Mouse (Mus musculus) heart, embryonic 15.5 days (tissue): Measurements from ENCODE around the gene Inka1. TPM values are rescaled to one million over a fixed set of nuclear protein-coding genes. Genes with fewer than 3 reads are reported as not detected.

Experiments
- ATAC-seq: fragments of 200-750 bp; cut with Nextera tagmentation; replicated peaks from 2 replicates; pipeline ENCODE4 v1.8.0; 2017; ENCODE audit warnings: low read depth, moderate TSS enrichment; ENCODE audit not compliant: insufficient number of reproducible peaks, insufficient read depth, low FRiP score
- H3K27ac ChIP-seq: fragments of 300-500 bp; sonication (generic); 2 replicates; pipeline ENCODE4 v1.5.1; 2015; ENCODE audit warnings: mild to moderate bottlenecking, inconsistent platforms
- H3K27me3 ChIP-seq: fragments of 300-500 bp; sonication (generic); 2 replicates; pipeline ENCODE4 v1.6.1; 2015; ENCODE audit warnings: inconsistent platforms
- H3K36me3 ChIP-seq: fragments of 300-500 bp; sonication (generic); 2 replicates; pipeline ENCODE4 v1.6.1; 2015; ENCODE audit warnings: mild to moderate bottlenecking, inconsistent platforms
- H3K4me1 ChIP-seq: fragments of 300-500 bp; sonication (generic); replicated peaks from 2 replicates; pipeline ENCODE4 v1.6.1; 2015; ENCODE audit warnings: inconsistent platforms
- H3K4me2 ChIP-seq: fragments of 300-500 bp; sonication (generic); 2 replicates; pipeline ENCODE4 v1.6.1; 2015; ENCODE audit warnings: inconsistent platforms, mild to moderate bottlenecking, moderate library complexity
- H3K4me3 ChIP-seq: fragments of 300-500 bp; sonication (generic); 2 replicates; pipeline ENCODE4 v1.5.1; 2015; ENCODE audit warnings: mild to moderate bottlenecking, inconsistent platforms
- H3K9ac ChIP-seq: fragments of 300-500 bp; sonication (generic); 2 replicates; pipeline ENCODE4 v1.6.1; 2015; ENCODE audit warnings: mild to moderate bottlenecking, inconsistent platforms
- H3K9me3 ChIP-seq: fragments of 300-500 bp; sonication (generic); replicated peaks from 2 replicates; pipeline ENCODE4 v1.6.1; 2016; ENCODE audit warnings: inconsistent platforms
- WGBS: fragments of 180-500 bp; shearing (Covaris S2); methylation state at CpG from one replicate; pipeline ENCODE4 v1.1.7; 2015; ENCODE audit warnings: mixed read lengths; 5-methylcytosine and 5-hydroxymethylcytosine counted together
- polyA plus RNA-seq: library from polyadenylated mRNA; unstranded; fragments of >200 nt; fragmentation: Nextera tagmentation; extraction: Ambion mirVana; gene quantifications from 2 replicates; pipeline ENCODE4 v1.2.1, GENCODE M21; 2015

Inka1 gene
- polyA plus RNA-seq, 1 experiment from 2014 or later = 35.7 TPM

DNA sequence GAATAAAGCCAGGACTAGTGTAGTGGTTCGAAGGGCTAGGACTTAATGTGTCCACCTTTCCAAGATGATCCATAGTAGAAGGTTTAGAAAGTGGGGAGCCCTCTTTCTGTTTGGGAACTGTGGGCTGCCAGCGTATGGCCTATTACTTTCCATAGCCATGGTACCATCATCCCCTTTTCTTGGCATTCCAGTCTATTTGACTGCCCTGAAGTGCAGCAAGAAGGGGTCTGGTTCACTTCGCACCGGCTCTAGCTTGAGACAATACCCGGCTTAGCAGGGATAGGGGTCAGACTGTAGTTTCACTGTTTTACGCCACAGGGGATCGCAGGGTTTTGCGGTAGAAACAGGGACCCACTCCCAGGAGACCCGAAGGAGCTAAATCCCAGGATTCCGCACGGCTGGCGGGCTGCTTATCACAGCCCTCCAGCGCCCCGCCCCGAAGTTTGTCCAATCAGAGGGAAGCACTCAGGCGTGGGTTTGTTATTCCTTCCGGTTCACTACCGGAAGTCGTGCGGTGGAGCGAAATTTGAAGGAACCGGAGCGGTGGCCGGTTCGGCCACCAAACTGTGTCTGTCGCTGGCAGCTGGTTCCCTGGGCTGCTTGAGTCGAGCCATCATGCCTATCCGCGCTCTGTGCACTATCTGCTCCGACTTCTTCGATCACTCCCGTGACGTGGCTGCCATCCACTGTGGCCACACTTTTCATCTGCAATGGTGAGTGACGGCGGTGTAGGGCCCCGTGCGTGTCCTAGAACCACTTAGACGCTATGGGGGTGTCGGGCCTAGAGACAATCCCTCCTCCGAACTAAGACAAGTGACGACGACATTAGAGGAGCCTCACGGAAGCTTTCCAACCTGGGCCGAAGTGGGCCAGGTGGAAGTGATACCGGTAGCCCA, 35.0 kb downstream of the Inka1 start:
- H3K4me3 ChIP-seq = peak overlapping the region; percentile 74
- no peaks in the 10 kb centered on the region for H3K27me3 ChIP-seq
- H3K4me2 ChIP-seq = peak overlapping the region; percentile 74
- peak; percentile 87 for ATAC-seq
- peaks cover 15% of the 10 kb centered on the region for H3K4me1 ChIP-seq
- H3K36me3 ChIP-seq = no peaks in the 10 kb centered on the region
- peak overlapping the region; percentile 65 for H3K9ac ChIP-seq
- H3K27ac ChIP-seq = peak overlapping the region; percentile 62
- no peaks in the 10 kb centered on the region for H3K9me3 ChIP-seq
- 16% methylated on average over 45 of the region's 45 CpGs for WGBS

DNA sequence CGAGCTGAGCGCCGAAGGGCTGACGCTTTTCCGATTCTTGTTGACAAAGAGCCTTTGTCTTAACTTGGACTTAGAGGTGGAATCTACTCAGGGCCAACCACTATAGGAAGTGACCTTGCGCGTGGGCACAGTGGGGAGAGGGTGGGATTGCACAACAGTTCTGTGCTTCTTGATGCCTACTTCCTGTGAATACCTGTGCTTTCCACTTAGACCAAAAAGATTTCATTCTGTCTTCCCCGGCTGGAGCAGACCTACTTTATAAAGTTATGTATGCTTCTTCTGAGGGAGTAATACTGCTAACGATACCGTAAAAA, 35.8 kb downstream of the Inka1 start, which contains the start of gene Traip:
TSS of gene Traip (plus strand) at position 215 of the 314 bp plus-strand sequence.
- 93% methylated on average over 10 of the region's 10 CpGs for WGBS
- no peak for ATAC-seq
- Histone ChIP-seq H3K4me2 (peak within 1 kb of the TSS; percentile 74), H3K36me3 (no peaks in the 10 kb centered on the region), H3K27ac (peak within 1 kb of the TSS; percentile 62), H3K9ac (peak within 1 kb of the TSS; percentile 65), H3K9me3 (no peaks in the 10 kb centered on the region), H3K27me3 (no peaks in the 10 kb centered on the region), H3K4me3 (peak within 1 kb of the TSS; percentile 74), H3K4me1 (peaks cover 15% of the 10 kb centered on the region)

DNA sequence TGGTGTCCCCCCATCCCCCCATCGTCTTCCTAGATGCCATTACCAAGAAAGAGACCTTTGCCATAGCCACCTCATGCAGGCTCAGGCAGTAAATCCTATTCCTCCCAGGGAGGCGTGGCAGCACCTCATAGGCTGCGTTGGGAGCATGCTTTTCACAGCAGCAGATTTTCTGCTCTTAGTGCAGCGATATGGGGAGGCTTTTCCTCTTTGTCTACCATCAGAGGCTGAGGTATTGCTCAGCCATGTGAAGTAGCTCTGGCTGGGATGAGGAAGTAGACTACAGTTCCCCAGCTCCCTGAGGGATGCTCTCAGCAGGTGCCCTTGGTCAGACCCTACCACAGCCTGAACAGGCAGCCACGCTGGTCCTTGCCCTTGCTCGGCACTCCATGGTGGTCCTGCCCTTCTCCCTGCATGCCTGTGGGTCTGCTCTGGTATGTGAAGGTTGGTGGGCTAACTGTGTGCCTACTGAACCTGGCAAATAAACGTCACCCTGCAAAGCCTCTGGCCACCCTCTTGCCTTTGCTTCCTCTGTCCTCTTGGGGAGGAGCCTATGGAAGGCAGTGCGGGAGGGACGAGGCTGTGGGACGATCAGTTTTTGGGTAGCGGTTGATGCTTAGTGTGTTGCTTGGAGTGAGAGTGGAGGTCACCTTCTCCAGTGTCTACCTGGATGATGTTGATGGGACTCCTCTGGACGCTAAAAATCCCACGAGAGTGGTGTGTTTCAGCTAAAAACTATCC, 36.3 kb downstream of the Inka1 start:
- 78% methylated on average over 13 of the region's 13 CpGs for WGBS
- ATAC-seq = no peak

DNA sequence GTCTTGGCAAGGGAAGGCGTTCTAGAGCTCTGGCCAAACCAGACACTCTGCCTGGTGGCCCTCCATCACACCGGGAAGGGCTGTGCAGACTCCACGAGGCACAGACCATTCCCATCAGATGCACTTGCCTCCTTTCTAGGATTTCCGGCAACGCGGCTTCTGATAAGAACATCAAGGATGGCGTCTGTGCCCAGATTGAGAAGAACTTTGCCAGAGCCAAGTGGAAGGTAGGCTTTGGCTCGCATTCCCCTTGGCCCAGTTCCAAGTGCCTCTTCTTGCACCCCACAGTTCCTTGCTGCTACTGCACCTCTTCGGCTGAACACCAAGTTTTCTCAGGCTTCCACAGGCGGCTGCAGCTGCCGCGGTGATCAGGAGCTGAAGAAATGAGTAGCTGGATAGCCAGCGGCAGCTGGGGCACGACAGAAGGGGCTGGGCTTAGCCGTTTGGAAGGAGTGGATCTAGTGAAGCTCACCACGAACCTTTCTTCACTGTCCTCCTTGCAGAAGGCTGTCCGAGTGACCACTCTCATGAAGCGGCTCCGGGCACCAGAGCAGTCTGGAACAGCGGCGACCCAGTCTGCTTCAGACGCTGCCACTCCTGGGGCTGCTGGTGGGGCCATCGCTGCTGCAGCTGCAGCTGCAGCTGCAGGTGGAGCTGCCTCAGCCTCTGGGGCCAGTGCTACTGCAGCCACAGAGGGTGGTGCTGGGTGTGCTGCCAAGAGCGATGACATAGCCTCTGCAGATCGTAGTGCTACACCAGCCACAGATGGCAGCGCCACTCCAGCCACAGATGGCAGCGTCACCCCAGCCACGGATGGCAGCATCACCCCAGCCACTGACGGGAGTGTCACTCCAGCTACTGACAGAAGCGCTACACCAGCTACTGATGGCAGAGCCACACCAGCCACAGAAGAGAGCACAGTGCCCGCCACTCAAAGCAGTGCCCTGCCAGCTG, 38.2 kb downstream of the Inka1 start:
- Histone ChIP-seq H3K36me3 (no peaks in the 10 kb centered on the region), H3K4me2 (no peak overlapping the region), H3K9me3 (no peaks in the 10 kb centered on the region), H3K4me1 (peaks cover 15% of the 10 kb centered on the region), H3K9ac (no peak overlapping the region), H3K4me3 (no peak overlapping the region), H3K27me3 (no peaks in the 10 kb centered on the region), H3K27ac (no peak overlapping the region)
- ATAC-seq = no peak
- WGBS = 79% methylated on average over 31 of the region's 31 CpGs

More for the DNA sequence above, 36.3 kb downstream of the Inka1 start:
- Histone ChIP-seq H3K27ac (no peak overlapping the region), H3K4me1 (peaks cover 15% of the 10 kb centered on the region), H3K9me3 (no peaks in the 10 kb centered on the region), H3K4me2 (no peak overlapping the region), H3K36me3 (no peaks in the 10 kb centered on the region), H3K27me3 (no peaks in the 10 kb centered on the region), H3K4me3 (no peak overlapping the region), H3K9ac (no peak overlapping the region)

DNA sequence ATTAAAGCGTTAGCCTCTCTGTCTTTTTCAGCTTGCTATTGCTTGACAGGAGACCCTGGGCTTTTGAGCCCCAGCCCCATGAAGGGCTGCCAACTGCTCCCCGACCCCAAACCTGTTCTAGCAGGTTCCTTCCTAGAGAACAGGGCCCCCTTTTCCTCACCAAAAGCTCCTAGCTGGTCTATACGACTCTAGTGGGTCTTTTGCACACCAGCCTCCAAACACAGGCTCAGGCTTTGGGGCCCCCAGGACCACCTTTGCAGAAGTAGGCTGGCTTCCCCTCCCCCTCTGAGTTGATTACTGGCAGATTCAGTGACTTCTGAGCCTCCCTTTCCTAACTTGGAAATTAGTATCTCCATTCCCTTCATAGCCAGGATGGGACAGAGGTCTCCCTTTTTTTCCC, 48.8 kb downstream of the Inka1 start:
- H3K36me3 ChIP-seq = no peaks in the 10 kb centered on the region
- peaks cover 61% of the 10 kb centered on the region for H3K27me3 ChIP-seq
- H3K9me3 ChIP-seq = no peaks in the 10 kb centered on the region
- WGBS = 25% methylated on average over 3 of the region's 3 CpGs
- no peak overlapping the region for H3K27ac ChIP-seq
- H3K9ac ChIP-seq = no peak overlapping the region
- H3K4me2 ChIP-seq = peak overlapping the region; percentile 88; the same call in 1 of the 2 replicates
- no peak overlapping the region for H3K4me3 ChIP-seq
- no peak for ATAC-seq
- H3K4me1 ChIP-seq = peaks cover 13% of the 10 kb centered on the region

DNA sequence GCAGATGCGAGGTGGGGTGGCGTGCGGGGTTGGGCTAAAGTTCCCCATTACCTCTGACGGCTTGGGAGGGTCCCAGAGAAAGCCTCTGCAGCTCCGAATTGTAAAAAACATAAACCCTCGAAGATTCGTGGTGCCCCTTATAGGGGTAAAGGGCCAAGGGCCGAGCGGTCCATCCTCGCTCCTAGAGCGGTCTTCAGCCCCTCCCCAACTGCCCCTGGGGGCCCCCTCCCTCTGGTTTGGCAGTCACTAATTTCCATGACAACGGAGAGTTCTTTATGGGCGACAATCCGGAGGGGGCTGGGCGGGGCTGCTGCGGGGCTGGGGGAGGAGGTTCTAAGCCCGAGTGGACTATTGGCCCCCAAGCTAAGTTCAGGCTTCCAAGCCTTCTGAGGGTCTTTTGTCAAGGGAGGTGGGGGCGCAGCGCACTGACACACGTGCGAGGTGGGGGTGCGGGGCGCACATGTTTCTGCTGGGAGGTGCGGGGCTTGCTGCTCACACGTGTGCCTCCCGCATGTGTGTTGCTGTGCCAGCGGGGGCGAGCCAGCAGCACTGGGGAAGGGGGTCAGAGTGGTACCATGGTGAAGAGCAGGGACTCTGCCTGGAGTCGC, 49.4 kb downstream of the Inka1 start:
- Histone ChIP-seq H3K4me3 (peak overlapping the region; percentile 50), H3K9me3 (no peaks in the 10 kb centered on the region), H3K36me3 (no peaks in the 10 kb centered on the region), H3K4me2 (peak overlapping the region; percentile 88), H3K4me1 (peaks cover 13% of the 10 kb centered on the region), H3K27me3 (peaks cover 61% of the 10 kb centered on the region), H3K27ac (no peak overlapping the region), H3K9ac (peak overlapping the region; percentile 34)
- 3% methylated on average over 29 of the region's 29 CpGs for whole genome bisulfite sequencing
- ATAC-seq = peak; percentile 15; the same call in 1 of the 2 replicates

DNA sequence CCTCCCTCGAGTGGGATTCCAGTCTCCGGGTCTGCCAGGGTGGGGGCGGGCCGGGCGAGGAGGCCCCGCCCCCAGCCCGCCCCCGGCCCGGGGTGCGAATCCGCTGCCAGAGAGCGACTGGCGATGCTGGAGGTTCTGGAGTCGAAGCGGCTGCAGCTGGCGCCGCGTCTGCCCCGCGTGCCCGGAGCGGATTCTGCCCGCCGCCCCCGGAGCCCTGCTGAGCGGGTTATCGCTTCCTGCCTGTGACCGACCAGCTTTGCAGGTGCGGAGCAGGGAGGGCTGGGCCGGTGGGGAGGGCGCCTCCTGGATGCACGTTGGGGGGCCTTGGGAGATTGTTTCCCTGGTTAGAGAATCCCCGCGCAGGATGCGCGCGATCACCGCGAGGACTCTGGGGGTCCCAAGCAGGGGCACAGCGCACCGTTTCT, 49.9 kb downstream of the Inka1 start:
- H3K4me2 ChIP-seq = peak overlapping the region; percentile 88
- H3K9ac ChIP-seq = peak overlapping the region; percentile 34
- H3K27ac ChIP-seq = no peak overlapping the region
- peaks cover 13% of the 10 kb centered on the region for H3K4me1 ChIP-seq
- H3K4me3 ChIP-seq = peak overlapping the region; percentile 50
- 0% methylated on average over 41 of the region's 41 CpGs for WGBS
- no peaks in the 10 kb centered on the region for H3K36me3 ChIP-seq
- ATAC-seq = no peak
- H3K27me3 ChIP-seq = peaks cover 58% of the 10 kb centered on the region
- H3K9me3 ChIP-seq = no peaks in the 10 kb centered on the region

DNA sequence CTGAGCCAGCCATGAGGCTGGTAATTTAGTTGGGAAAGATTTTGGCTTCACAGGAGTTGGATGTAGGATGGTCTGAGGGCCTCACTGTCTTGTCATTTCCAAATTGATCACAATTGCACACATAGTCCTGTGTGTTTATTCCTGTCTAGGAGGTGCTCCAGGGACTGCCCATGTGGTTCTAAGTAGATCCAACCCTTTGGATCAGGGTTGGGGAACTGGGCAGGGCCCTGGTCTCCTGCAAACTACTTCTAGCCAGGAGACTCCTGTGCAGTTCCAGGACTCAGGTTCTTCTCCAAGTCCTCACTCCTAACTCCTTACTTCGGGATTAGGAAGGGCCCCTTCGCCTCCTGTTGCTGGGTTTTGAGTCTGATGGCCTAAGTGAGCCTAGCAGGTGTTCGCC, 50.3 kb downstream of the Inka1 start, which contains the start of gene Camkv:
TSS of gene Camkv (plus strand) at position 301 of the 400 bp plus-strand sequence.
- WGBS = 21% methylated on average over 3 of the region's 3 CpGs
- H3K27ac ChIP-seq = no peak within 1 kb of the TSS
- H3K4me1 ChIP-seq = peaks cover 13% of the 10 kb centered on the region
- H3K4me3 ChIP-seq = peak within 1 kb of the TSS; percentile 50
- no peak for ATAC-seq
- H3K36me3 ChIP-seq = no peaks in the 10 kb centered on the region
- H3K9ac ChIP-seq = peak within 1 kb of the TSS; percentile 34
- peaks cover 58% of the 10 kb centered on the region for H3K27me3 ChIP-seq
- H3K9me3 ChIP-seq = no peaks in the 10 kb centered on the region
- H3K4me2 ChIP-seq = peak within 1 kb of the TSS; percentile 88
